Mouse (Mus musculus): Measurements from ENCODE around the gene Mdp1. TPM values are rescaled to one million over a fixed set of nuclear protein-coding genes. Genes with fewer than 3 reads are reported as not detected.

Gene Mdp1
- polyA plus RNA-seq, 1 experiment from 2014 or later = 29.7 TPM

DNA sequence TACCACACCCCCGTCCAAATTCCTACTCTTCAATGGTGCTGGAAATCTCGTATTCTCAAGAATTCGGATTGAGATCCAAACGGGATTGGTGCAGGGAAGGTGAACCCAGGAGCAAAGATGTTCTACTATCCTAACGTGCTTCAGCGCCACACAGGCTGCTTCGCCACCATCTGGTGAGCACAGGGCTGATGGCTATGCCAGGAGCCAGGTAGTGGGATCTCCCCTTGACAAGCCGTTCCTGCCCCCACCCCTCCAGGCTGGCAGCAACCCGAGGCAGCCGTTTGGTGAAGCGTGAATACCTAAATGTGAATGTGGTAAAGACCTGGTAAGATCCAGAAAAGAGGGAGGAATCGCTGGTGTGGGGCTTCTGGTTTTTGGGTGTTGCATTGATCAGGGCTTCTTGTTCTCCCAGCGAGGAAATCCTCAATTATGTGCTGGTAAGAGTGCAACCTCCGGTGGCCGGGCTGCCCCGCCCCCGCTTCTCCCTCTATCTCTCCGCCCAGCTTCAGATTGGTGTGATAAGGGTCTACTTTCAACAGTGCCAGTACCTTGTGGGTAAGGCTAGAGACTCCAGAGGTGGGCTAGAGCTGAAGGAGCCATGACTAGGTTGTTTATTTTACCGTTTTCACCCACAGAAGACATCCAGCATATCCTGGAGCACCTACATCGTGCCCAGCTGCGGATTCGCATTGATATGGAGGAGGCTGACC, 41.7 kb downstream of the Mdp1 start:
- DNase-seq (ENCODE audit: low read depth, low spot score) (no peak), ATAC-seq (no peak)
- no peaks in the 10 kb centered on the region for H3K27me3 ChIP-seq
- CTCF ChIA-PET = no interaction called here
- in situ Hi-C loops (cut with MboI; ENCODE audit: low pct_unique_long_range_greater_than_20kb) = loop anchor here (10.0 kb wide), 1 partner anchor 124 kb away; the partner anchor contains the start of gene Carmil3
- TF ChIP-seq CTCF (IDR thresholded peaks at IDR 0.05) = no peak
- POLR2A ChIA-PET = interaction anchor here (0.6 kb wide), 1 partner anchor 242 kb away, joined by 3 read pairs; no protein-coding TSS in a partner anchor

DNA sequence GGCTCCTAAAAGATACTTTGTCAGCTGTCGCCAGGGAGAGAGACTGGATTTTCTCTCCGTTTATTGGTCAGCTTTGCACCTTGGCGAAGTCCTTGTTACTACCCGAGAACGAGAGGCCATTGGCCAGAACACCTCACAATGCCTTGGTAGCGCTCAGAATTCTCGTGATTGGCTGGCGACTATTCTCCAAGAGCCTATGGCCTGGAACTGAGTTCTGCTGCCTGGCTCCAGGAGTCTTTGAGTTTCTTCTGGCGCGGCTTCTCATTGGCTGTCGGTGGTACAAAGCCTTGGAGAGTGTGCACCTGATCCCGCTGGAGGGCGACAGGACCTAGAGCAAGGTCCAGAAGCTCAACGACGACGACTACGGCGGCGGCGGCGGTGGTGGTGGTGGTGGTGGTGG, 42.5 kb downstream of the Mdp1 start, which contains the start of gene Rec8:
Gene Rec8, plus strand, starts transcription at position 216 of the 400 bp plus-strand sequence.
- H3K27me3 ChIP-seq = no peaks in the 10 kb centered on the region
- DNase-seq (ENCODE audit: low read depth, low spot score) = no peak
- no peak for TF ChIP-seq CTCF (IDR thresholded peaks at IDR 0.05)
- CTCF ChIA-PET = no interaction called here
- in situ Hi-C loops (cut with MboI; ENCODE audit: low pct_unique_long_range_greater_than_20kb) = loop anchor here (10.0 kb wide), 1 partner anchor 123 kb away; the partner anchor contains the start of gene Carmil3
- ATAC-seq = no peak
- POLR2A ChIA-PET = no interaction called here

DNA sequence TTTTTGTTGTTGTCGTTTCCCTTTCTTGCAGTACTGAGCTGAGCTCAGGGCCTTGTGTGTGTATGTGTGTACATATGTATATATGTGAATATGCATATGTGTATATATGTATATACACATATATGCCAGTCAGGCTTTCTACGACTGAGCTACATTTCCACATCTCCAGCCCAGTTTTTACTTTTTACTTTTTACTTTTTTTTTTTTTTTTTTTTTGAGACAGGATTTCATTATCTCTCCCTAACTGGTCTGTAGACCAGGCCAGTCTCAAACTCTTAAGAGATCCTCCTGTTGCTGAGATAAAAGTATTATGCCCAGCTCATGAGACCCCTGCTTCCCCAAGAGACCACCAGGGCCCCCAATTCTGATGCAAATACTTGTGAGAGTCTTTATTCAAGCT, 43.5 kb downstream of the Mdp1 start:
- POLR2A ChIA-PET = no interaction called here
- in situ Hi-C loops (cut with MboI; ENCODE audit: low pct_unique_long_range_greater_than_20kb) = loop anchor here (10.0 kb wide), 1 partner anchor 122 kb away; the partner anchor contains the start of gene Carmil3

DNA sequence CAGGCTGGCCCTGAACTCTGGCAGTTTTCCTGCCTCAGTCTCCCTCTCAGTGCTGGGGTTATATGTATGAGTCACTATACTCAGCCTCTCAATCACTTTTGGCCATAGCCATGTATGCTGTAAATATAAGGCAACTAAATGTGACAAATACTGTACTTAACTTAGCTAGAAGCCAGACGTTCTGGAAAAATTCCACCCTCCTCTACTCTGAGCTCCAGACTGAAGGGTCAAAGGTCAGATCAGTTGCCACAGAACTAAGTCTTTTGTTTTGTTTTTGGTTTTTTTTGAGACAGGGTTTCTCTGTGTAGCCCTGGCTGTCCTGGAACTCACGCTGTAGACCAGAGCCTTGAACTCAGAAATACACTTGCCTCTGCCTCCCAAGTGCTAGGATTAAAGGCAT, 44.4 kb downstream of the Mdp1 start:
- in situ Hi-C loops (cut with MboI; ENCODE audit: low pct_unique_long_range_greater_than_20kb) = loop anchor here (10.0 kb wide), 1 partner anchor 121 kb away; the partner anchor contains the start of gene Carmil3
- no peak for ATAC-seq
- TF ChIP-seq CTCF (IDR thresholded peaks at IDR 0.05) = no peak
- DNase-seq (ENCODE audit: low read depth, low spot score) = no peak
- ChIA-PET CTCF (no interaction called here), POLR2A (interaction anchor here (0.6 to 0.7 kb wide), 3 partner anchors 24 to 848 kb away, joined by 3 to 5 read pairs (median 3); no protein-coding TSS in a partner anchor)
- no peaks in the 10 kb centered on the region for H3K27me3 ChIP-seq

More for the DNA sequence above, 43.5 kb downstream of the Mdp1 start:
- no peak for ATAC-seq
- H3K27me3 ChIP-seq = no peaks in the 10 kb centered on the region
- CTCF ChIA-PET = no interaction called here
- no peak for TF ChIP-seq CTCF (IDR thresholded peaks at IDR 0.05)
- DNase-seq (ENCODE audit: low read depth, low spot score) = no peak

DNA sequence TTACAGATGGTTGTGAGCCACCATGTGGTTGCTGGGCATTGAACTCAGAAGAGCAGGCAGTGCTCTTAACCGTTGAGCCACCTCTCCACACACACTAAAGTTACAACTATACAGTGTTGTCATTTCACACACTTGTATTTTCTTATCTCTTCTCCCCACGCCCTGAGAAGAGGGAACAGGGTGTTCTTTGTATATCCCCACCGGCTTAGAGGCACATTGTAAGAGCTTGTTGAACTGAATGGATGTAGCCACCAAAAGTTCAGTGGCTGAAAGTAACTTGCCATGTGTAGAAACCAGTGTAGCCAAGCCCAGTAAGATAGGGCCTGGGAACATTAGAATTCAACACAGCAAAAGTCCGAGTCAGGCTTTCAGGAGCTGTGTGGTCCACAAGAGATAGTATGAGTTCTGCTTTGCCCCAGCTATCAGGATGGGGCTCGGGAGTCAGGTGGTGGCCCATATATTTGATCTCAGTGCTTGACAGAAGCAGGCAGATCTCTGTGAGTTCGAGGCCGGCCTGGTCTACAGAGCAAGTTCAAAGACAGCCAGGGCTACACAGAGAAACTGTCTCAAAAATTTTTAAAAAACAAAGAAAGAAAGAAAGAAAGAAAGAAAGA, 45.6 kb downstream of the Mdp1 start:
- no peaks in the 10 kb centered on the region for H3K27me3 ChIP-seq
- no peak for TF ChIP-seq CTCF (IDR thresholded peaks at IDR 0.05)
- ATAC-seq = no peak
- CTCF ChIA-PET = no interaction called here
- POLR2A ChIA-PET = interaction anchor here (0.6 to 0.7 kb wide), 2 partner anchors 10 to 22 kb away, joined by 3 read pairs; no protein-coding TSS in a partner anchor
- in situ Hi-C loops (cut with MboI; ENCODE audit: low pct_unique_long_range_greater_than_20kb) = loop anchor here (10.0 kb wide), 1 partner anchor 120 kb away; the partner anchor contains the start of gene Carmil3
- DNase-seq (ENCODE audit: low read depth, low spot score) = no peak

DNA sequence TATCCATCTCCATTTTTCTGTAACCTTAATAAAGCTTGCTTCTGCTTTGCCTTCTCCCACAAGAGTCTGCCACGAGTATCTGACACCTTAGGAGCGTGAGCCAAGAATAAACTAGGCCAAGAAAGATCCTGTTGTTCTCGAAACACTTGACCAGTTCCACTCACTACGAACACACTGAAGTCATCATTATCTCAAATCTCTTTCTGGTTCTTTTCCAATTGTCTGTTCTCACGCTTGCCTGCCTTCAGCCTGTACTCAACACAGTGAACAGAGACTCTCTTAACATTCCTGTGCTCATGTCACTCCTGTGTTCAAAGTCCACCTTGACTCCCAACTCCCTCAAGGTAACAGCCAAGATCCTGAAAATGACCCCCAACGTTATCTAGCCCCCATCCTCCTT, 47.0 kb downstream of the Mdp1 start:
- ATAC-seq (peak; percentile 85), DNase-seq (ENCODE audit: low read depth, low spot score) (peak; percentile 62)
- ChIA-PET POLR2A (no interaction called here), CTCF (interaction anchor here (0.9 kb wide), 1 partner anchor 16 kb away, joined by 3 read pairs; no protein-coding TSS in a partner anchor)
- no peaks in the 10 kb centered on the region for H3K27me3 ChIP-seq
- TF ChIP-seq CTCF (IDR thresholded peaks at IDR 0.05) = no peak
- in situ Hi-C loops (cut with MboI; ENCODE audit: low pct_unique_long_range_greater_than_20kb) = loop anchor here (10.0 kb wide), 1 partner anchor 119 kb away; the partner anchor contains the start of gene Carmil3

DNA sequence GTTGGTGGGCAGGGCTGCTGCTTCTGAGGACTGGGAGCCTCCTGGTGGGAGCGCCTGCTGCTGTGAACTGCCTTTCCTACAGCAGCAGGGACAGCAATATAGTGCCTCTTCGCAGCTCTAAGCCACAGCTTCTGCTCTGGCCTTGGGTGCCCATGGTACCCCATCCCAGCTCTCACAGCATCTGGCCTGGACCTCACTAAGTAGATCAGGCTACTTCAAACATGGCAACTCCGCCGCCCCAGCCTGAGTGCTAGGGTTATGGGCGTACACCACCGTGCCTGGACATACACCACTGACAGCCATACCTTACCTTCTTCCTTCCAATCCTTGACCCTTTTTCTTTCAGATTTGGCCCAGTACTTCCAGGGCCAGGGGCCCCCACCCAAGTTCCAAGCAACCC, 52.0 kb downstream of the Mdp1 start:
- in situ Hi-C loops (cut with MboI; ENCODE audit: low pct_unique_long_range_greater_than_20kb) = no loop called here
- DNase-seq (ENCODE audit: low read depth, low spot score) (no peak), ATAC-seq (no peak)
- ChIA-PET POLR2A (interaction anchor here (1.2 kb wide), 1 partner anchor 45 kb away, joined by 3 read pairs; no protein-coding TSS in a partner anchor), CTCF (no interaction called here)
- H3K27me3 ChIP-seq = no peaks in the 10 kb centered on the region
- no peak for TF ChIP-seq CTCF (IDR thresholded peaks at IDR 0.05)

Other genes starting within 250 kb of the Mdp1 start
- gene Dhrs4, start 181.8 kb downstream of the Mdp1 start, polyA plus RNA-seq (2021) = 71.3 TPM
- gene Carmil3, start 169.9 kb downstream of the Mdp1 start, polyA plus RNA-seq (2021) = 2.6 TPM
- gene Cpne6, start 150.1 kb downstream of the Mdp1 start, polyA plus RNA-seq (2021) = not detected
- not detected for gene Nrl, start 135.5 kb downstream of the Mdp1 start, polyA plus RNA-seq (2021)
- gene Pck2, start 120.2 kb downstream of the Mdp1 start, polyA plus RNA-seq (2021) = 109 TPM
- 71.7 TPM for gene Dcaf11, start 100.5 kb downstream of the Mdp1 start, polyA plus RNA-seq (2021)
- 4.7 TPM for gene A730061H03Rik, start 100.1 kb downstream of the Mdp1 start, polyA plus RNA-seq (2021)
- gene Fitm1, start 84.9 kb downstream of the Mdp1 start, polyA plus RNA-seq (2021) = not detected
- gene Psme1, start 82.4 kb downstream of the Mdp1 start, polyA plus RNA-seq (2021) = 243 TPM
- gene Emc9, start 75.2 kb downstream of the Mdp1 start, polyA plus RNA-seq (2021) = 7.3 TPM
- 177 TPM for gene Psme2, start 69.4 kb downstream of the Mdp1 start, polyA plus RNA-seq (2021)
- 28.0 TPM for gene Rnf31, start 68.8 kb downstream of the Mdp1 start, polyA plus RNA-seq (2021)
- gene Irf9, start 56.9 kb downstream of the Mdp1 start, polyA plus RNA-seq (2021) = 24.2 TPM
- gene Rec8, start 42.5 kb downstream of the Mdp1 start, polyA plus RNA-seq (2021) = not detected
- 116 TPM for gene Ipo4, start 24.6 kb downstream of the Mdp1 start, polyA plus RNA-seq (2021)
- 1.5 TPM for gene Gm49378, start 22.6 kb downstream of the Mdp1 start, polyA plus RNA-seq (2021)
- 109 TPM for gene Tm9sf1, start 16.7 kb downstream of the Mdp1 start, polyA plus RNA-seq (2021)
- gene Tssk4, start 10.3 kb downstream of the Mdp1 start, polyA plus RNA-seq (2021) = 0.42 TPM
- 35.9 TPM for gene Gmpr2, start 11.4 kb upstream of the Mdp1 start, polyA plus RNA-seq (2021)
- gene Nedd8, start 11.6 kb upstream of the Mdp1 start, polyA plus RNA-seq (2021) = 325 TPM
- gene Tinf2, start 21.3 kb upstream of the Mdp1 start, polyA plus RNA-seq (2021) = 19.5 TPM
- 0.12 TPM for gene Tgm1, start 53.4 kb upstream of the Mdp1 start, polyA plus RNA-seq (2021)
- gene Rabggta, start 61.8 kb upstream of the Mdp1 start, polyA plus RNA-seq (2021) = 32.8 TPM
- gene Dhrs1, start 85.2 kb upstream of the Mdp1 start, polyA plus RNA-seq (2021) = 87.3 TPM
- gene Nop9, start 85.2 kb upstream of the Mdp1 start, polyA plus RNA-seq (2021) = 25.5 TPM
- 1.9 TPM for gene Cideb, start 98.0 kb upstream of the Mdp1 start, polyA plus RNA-seq (2021)
- not detected for gene Ltb4r2, start 100.9 kb upstream of the Mdp1 start, polyA plus RNA-seq (2021)
- gene Ltb4r1, start 105.5 kb upstream of the Mdp1 start, polyA plus RNA-seq (2021) = not detected
- gene Adcy4, start 123.6 kb upstream of the Mdp1 start, polyA plus RNA-seq (2021) = not detected
- 0.12 TPM for gene Ripk3, start 128.4 kb upstream of the Mdp1 start, polyA plus RNA-seq (2021)
- gene Nfatc4, start 162.6 kb upstream of the Mdp1 start, polyA plus RNA-seq (2021) = 3.9 TPM
- not detected for gene Nynrin, start 193.5 kb upstream of the Mdp1 start, polyA plus RNA-seq (2021)
- 0.12 TPM for gene Cbln3, start 223.9 kb upstream of the Mdp1 start, polyA plus RNA-seq (2021)
- gene Khnyn, start 224.4 kb upstream of the Mdp1 start, polyA plus RNA-seq (2021) = 16.2 TPM
- gene Sdr39u1, start 239.8 kb upstream of the Mdp1 start, polyA plus RNA-seq (2021) = 42.4 TPM